Mouse (Mus musculus) midbrain, embryonic 11.5 days (tissue): ENCODE measurements around the gene Tmem176a. TPM values are rescaled to one million over a fixed set of nuclear protein-coding genes. Genes with fewer than 3 reads are reported as not detected.

ENCODE experiments used
- ATAC-seq: fragments of 200-750 bp; cut with Nextera tagmentation; 2 replicates; pipeline ENCODE4 v1.8.0; 2017; ENCODE audit warnings: moderate TSS enrichment, moderate library complexity; ENCODE audit not compliant: low FRiP score
- DNase-seq: peaks from one replicate; pipeline ENCODE4 v3.0.0; 2015; ENCODE audit warnings: low spot score; ENCODE audit errors: missing footprints
- H3K27ac ChIP-seq: fragments of 300-500 bp; sonication (generic); 2 replicates; pipeline ENCODE4 v1.5.1; 2014; ENCODE audit warnings: low read depth, low read length
- H3K27me3 ChIP-seq: fragments of 300-500 bp; sonication (generic); 2 replicates; pipeline ENCODE4 v1.6.1; 2014; ENCODE audit warnings: mild to moderate bottlenecking, low read length, moderate library complexity, mixed read lengths; ENCODE audit not compliant: control insufficient read depth, insufficient read depth
- H3K36me3 ChIP-seq: fragments of 300-500 bp; sonication (generic); 2 replicates; pipeline ENCODE4 v1.6.1; 2014; ENCODE audit warnings: mild to moderate bottlenecking, low read length, moderate library complexity, mixed read lengths; ENCODE audit not compliant: control insufficient read depth, insufficient read depth
- H3K4me1 ChIP-seq: fragments of 300-500 bp; sonication (generic); 2 replicates; pipeline ENCODE4 v1.6.1; 2014; ENCODE audit warnings: low read length; ENCODE audit not compliant: control insufficient read depth, insufficient read depth
- H3K4me2 ChIP-seq: fragments of 300-500 bp; sonication (generic); 2 replicates; pipeline ENCODE4 v1.6.1; 2014; ENCODE audit warnings: mild to moderate bottlenecking, moderate library complexity
- H3K4me3 ChIP-seq: fragments of 300-500 bp; sonication (generic); 2 replicates; pipeline ENCODE4 v1.5.1; 2014; ENCODE audit warnings: low read depth, low read length
- H3K9ac ChIP-seq: fragments of 300-500 bp; sonication (generic); 2 replicates; pipeline ENCODE4 v1.6.1; 2014; ENCODE audit warnings: low read length
- H3K9me3 ChIP-seq: fragments of 300-500 bp; sonication (generic); 2 replicates; pipeline ENCODE4 v1.6.1; 2016; ENCODE audit warnings: low read length; ENCODE audit not compliant: control insufficient read depth
- WGBS: fragments of 180-500 bp; shearing (Covaris S2); extraction: QIAGEN DNeasy Blood & Tissue Kit; methylation state at CpG from one replicate; pipeline ENCODE4 v1.1.7; 2014; 5-methylcytosine and 5-hydroxymethylcytosine counted together
- polyA plus RNA-seq: library from polyadenylated mRNA; unstranded; fragments of >200 nt; fragmentation: Nextera tagmentation; extraction: Ambion mirVana; gene quantifications from 2 replicates; pipeline ENCODE4 v1.2.1, GENCODE M21; 2014

Gene Tmem176a
- polyA plus RNA-seq, 1 experiment from 2014 or later: 19.6 TPM

DNA sequence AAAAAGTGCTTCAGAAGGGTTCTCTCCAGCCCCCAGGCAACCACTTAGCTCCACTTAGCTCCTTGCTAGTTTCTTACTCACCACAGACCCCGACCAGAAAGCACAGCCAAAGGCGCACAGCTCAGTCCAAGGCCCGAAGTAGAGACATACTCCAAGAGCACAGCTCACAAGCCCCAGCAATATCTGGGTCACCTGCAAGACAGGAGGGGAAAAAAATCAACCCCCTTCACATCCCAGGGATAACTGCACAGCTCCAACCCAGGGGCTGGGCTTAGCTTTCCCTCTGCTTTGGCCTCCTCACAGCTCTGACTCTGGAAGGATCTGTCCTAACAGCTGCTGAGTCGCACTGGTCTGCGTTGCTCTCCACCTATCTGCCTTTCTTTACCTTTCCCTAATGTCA, 4.6 kb upstream of the Tmem176a start:
- Histone ChIP-seq H3K4me3 (no peak overlapping the region), H3K9ac (no peak overlapping the region), H3K36me3 (no peaks in the 10 kb centered on the region), H3K4me2 (no peak overlapping the region), H3K4me1 (peaks cover 7% of the 10 kb centered on the region), H3K27me3 (no peaks in the 10 kb centered on the region), H3K27ac (no peak overlapping the region), H3K9me3 (no peaks in the 10 kb centered on the region)
- no peak for DNase-seq
- no peak for ATAC-seq
- 85% methylated on average over 5 of the region's 5 CpGs for WGBS

DNA sequence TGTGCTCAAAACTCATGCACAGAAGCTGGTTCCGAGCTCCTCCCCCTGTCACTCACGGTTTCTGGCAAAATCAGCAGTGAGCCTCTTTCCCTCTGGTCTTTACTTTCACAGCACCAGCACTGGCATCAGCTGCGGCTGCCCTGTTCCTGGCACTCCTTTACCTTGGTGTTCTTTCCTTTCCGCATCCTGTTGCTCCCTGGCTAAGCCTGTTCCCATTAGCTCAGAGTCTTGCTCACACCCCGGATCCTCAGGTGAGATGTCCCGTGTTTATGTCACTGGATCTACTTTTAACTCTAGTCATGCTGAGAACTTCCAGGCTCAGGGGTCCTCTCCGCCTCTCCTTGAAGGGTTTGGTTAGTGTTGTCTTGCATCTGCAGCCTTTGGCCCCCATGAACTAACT, 3.2 kb upstream of the Tmem176a start:
- Histone ChIP-seq H3K27me3 (no peaks in the 10 kb centered on the region), H3K4me3 (no peak overlapping the region), H3K36me3 (no peaks in the 10 kb centered on the region), H3K27ac (no peak overlapping the region), H3K4me1 (peaks cover 8% of the 10 kb centered on the region), H3K9me3 (no peaks in the 10 kb centered on the region), H3K9ac (no peak overlapping the region), H3K4me2 (no peak overlapping the region)
- WGBS: 82% methylated on average over 7 of the region's 7 CpGs
- DNase-seq (no peak), ATAC-seq (no peak)

DNA sequence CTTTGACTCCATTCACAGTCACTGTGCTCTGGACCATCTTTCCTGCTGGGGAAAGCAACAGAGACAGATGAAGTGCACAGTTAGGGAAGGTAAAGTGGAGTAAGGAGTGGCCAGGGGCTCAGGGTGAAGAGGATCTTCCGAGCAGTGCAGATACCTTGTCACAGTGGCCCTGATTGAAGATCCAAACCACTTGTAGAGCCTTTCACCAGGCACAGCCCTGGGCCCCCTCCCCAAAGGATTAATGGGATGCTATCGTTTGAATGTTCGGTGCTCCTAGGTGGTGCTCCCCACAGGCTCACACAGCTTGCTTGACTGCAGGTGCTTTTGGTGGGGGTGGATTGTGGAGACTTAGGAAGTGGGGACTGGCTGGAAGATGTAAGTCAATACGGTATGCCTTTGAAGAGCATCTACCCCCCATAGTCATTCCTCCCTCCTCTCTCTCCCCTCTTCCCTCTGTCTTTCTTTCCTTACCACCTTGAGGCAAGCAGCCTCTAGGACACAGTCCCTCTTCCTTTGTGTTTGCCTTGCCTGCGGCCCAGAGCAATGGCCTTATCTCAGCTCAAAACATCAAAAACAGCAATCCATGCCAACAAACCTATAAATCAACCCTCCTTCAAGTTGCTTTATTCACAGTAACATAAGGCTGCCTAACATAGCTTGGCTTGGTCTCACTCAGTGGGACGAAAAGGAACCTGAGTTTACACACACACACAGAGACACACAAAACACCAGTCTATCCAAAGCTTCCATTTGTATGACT, 2.2 kb upstream of the Tmem176a start:
- WGBS: 77% methylated on average over 6 of the region's 6 CpGs
- H3K36me3 ChIP-seq: no peaks in the 10 kb centered on the region
- H3K4me1 ChIP-seq: peaks cover 8% of the 10 kb centered on the region
- H3K9ac ChIP-seq: no peak overlapping the region
- ATAC-seq (no peak), DNase-seq (peak; percentile 53)
- H3K27me3 ChIP-seq: no peaks in the 10 kb centered on the region
- H3K4me3 ChIP-seq: no peak overlapping the region
- H3K9me3 ChIP-seq: no peaks in the 10 kb centered on the region
- H3K4me2 ChIP-seq: no peak overlapping the region
- no peak overlapping the region for H3K27ac ChIP-seq

DNA sequence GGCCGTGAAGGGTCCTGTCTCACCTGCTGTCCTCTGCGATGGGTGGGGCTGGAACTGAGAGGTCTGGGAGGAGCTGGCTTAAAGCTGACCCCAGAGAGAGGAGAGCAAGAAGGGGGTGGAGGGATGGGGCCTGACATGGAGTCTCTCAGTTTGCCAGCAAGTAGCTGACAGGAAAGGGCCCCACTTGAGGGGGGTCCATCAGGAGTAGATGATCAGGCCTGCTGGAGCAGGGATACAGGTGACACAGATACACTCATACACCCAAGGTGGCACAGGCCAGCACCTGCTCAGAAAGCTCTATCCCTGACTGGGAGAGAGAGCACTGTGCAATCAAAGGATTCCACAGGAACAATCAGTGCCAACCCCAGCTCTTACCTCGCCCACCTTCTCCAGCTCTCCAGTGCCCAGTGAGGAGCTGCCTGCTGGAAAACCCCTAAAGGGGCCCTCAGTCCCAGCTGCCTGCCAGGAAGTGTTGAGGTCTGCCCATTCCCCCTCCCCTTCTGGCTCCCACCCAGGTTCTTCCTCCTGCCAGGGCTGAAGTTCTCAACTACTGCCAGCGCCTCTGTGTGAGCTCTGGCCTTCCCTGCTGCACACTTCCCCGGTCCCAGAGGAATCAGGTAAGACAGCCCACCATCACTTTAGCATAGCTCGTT, 380 bp downstream of the Tmem176a start, which contains the start of gene Tmem176b:
Gene Tmem176b (minus strand): TSS at position 524 of the 653 bp plus-strand sequence.
- Histone ChIP-seq H3K9ac (peak within 1 kb of the TSS; percentile 54), H3K4me1 (peaks cover 8% of the 10 kb centered on the region), H3K4me3 (peak within 1 kb of the TSS; percentile 24), H3K27me3 (no peaks in the 10 kb centered on the region), H3K9me3 (no peaks in the 10 kb centered on the region), H3K27ac (no peak within 1 kb of the TSS), H3K4me2 (peak within 1 kb of the TSS; percentile 36), H3K36me3 (no peaks in the 10 kb centered on the region)
- peak; percentile 90 for ATAC-seq
- DNase-seq: peak; percentile 92
- 18% methylated on average over 6 of the region's 6 CpGs for WGBS

DNA sequence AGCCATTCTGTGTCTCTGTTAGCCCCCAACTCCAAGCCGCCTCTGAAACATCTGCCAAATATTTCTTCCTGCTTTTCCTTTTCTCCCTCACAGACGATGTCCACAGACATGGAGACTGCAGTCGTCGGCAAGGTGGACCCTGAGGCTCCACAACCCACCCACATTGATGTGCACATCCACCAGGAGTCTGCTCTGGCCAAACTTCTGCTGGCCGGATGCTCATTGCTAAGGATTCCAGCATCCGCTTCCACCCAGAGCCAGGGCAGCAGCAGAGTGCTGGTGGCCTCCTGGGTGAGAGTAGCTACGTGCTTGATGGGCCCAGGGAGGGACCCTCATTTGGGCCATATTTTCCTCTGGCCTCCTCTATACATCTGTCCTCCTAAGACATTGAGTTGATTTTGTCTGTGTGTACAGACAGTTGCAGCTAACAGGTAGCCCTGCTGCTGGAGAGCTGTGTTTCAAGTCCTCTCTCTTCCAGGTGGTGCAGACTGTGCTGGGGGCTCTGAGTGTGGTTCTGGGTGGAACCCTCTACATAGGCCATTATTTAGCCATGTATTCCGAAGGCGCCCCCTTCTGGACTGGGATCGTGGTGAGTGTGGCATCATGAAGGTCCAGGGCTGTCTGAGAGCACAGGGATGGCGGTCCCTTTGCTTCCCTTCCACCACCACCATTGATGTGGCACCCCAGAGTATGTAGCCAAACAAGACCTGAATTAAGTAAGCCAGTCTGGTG, 1.6 kb downstream of the Tmem176a start:
- Histone ChIP-seq H3K4me2 (peak overlapping the region; percentile 3; the same call in 1 of the 2 replicates), H3K36me3 (no peaks in the 10 kb centered on the region)

DNA sequence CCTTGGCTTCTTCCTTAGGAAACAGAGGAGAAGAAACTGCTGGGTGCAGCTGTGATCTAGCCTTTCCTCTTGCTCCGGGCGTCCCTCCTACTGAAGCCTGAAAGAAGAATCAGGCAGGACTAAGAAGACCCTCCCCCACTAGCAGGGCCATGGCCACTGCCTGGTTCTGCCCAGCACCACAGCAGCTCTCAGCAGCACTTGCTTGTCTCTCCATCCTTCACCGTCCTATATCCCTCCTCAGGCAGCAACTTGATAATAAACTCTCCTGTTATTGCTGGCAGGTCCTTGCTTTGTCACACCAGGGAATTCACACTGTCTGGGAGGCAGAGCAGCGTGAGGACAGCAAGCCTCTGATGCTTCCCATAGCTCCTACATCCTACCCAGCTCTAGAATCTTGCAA, 4.4 kb downstream of the Tmem176a start:
- ATAC-seq: no peak
- Histone ChIP-seq H3K27me3 (no peaks in the 10 kb centered on the region), H3K4me2 (no peak overlapping the region), H3K9me3 (no peaks in the 10 kb centered on the region), H3K4me1 (peaks cover 5% of the 10 kb centered on the region), H3K4me3 (no peak overlapping the region), H3K36me3 (no peaks in the 10 kb centered on the region), H3K9ac (no peak overlapping the region), H3K27ac (no peak overlapping the region)
- DNase-seq: peak; percentile 10
- 69% methylated on average over 4 of the region's 4 CpGs for whole genome bisulfite sequencing

More for the DNA sequence above, 1.6 kb downstream of the Tmem176a start:
- WGBS: 81% methylated on average over 11 of the region's 11 CpGs
- no peak for ATAC-seq
- no peaks in the 10 kb centered on the region for H3K9me3 ChIP-seq
- no peak overlapping the region for H3K4me3 ChIP-seq
- no peak overlapping the region for H3K9ac ChIP-seq
- H3K27ac ChIP-seq: no peak overlapping the region
- H3K27me3 ChIP-seq: no peaks in the 10 kb centered on the region
- H3K4me1 ChIP-seq: peaks cover 8% of the 10 kb centered on the region
- peak; percentile 66 for DNase-seq

DNA sequence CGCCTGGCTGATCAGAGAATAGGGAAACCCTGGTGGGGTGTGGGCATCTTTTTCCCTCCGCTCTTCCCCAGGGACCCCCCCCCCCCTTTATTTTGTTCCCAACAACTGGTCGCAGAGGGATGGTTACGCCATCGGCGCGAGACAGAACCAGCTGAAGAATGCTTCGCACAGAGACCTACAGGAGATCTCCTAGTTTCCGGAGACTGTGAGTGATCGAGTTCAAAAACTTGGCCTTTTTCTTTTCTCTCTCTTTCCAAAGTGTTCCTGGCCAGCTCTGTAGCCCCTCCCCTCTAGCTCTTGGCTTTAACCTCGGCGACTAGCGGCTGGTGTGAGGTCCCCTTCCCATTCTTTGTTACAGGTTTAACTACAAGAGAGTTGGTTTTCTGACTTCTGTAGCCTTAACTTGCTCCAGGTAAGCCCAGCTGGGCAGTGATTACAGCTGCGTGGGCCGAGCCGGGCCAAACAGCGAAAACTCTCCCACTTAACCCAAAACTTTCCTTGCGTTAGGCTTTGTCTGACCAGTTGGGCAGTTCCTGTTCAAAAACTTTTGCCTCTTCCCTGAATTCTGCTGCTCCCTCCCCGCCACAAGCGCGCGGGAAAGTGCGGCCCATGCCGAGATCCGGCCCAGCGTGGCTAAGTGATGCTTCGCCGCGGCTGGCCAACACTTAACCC, 11.2 kb downstream of the Tmem176a start:
- H3K27me3 ChIP-seq: no peaks in the 10 kb centered on the region
- no peaks in the 10 kb centered on the region for H3K36me3 ChIP-seq
- no peak overlapping the region for H3K27ac ChIP-seq
- H3K9ac ChIP-seq: peak overlapping the region; percentile 61
- 1% methylated on average over 29 of the region's 29 CpGs for WGBS
- H3K9me3 ChIP-seq: no peaks in the 10 kb centered on the region; the same call in 1 of the 2 replicates
- peak; percentile 97 for DNase-seq
- H3K4me3 ChIP-seq: peak overlapping the region; percentile 20
- no peaks in the 10 kb centered on the region for H3K4me1 ChIP-seq
- ATAC-seq: peak; percentile 73
- H3K4me2 ChIP-seq: peak overlapping the region; percentile 55

DNA sequence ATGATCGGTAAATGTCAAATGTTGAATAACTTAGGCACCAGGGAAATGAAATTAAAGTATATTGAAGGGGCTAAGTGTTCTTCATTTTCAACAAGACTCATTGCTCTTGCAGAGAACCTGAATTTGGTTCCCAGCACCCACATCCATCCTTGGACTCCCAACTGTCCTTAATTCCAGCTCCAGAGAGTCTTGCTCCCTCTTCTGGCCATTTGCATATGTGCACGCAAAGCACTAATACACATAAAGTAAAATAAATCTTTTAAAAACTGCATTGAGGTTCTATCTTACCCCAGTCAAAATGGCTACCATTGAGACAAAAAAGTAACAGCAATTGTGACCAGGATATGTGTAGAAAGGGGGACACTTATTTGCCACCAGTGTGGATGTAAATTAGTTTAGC, 13.4 kb downstream of the Tmem176a start:
- Histone ChIP-seq H3K4me3 (no peak overlapping the region), H3K36me3 (no peaks in the 10 kb centered on the region), H3K4me2 (no peak overlapping the region), H3K4me1 (no peaks in the 10 kb centered on the region), H3K27ac (no peak overlapping the region), H3K9me3 (no peaks in the 10 kb centered on the region; the same call in 1 of the 2 replicates), H3K27me3 (no peaks in the 10 kb centered on the region), H3K9ac (no peak overlapping the region)
- DNase-seq (no peak), ATAC-seq (no peak)
- whole genome bisulfite sequencing: 100% methylated on average over 2 of the region's 2 CpGs
